Mouse (Mus musculus) heart, postnatal 0 days (tissue): ENCODE results near the gene Brpf1.

Experiments used
- CTCF ChIP-seq: IDR thresholded peaks from 2 replicates; pipeline ENCODE4 v1.5.1; 2016; ENCODE audit warnings: antibody characterized with exemption, control low read depth, low read depth
- EP300 ChIP-seq: IDR thresholded peaks from 2 replicates; pipeline ENCODE4 v1.6.1; 2016; ENCODE audit warnings: antibody characterized with exemption, low read depth

GRCm38 (mm10) chr6:113343177-113344092, 36.5 kb downstream of the Brpf1 start, which contains the start of gene Camk1:
- TF ChIP-seq CTCF, result no peak
- no peak for TF ChIP-seq EP300
